Mouse (Mus musculus) midbrain, embryonic 10.5 days (tissue): Measurements from ENCODE around the gene Ppil4. TPM values are rescaled to one million over a fixed set of nuclear protein-coding genes. Genes with fewer than 3 reads are reported as not detected.

Source experiments
- DNase-seq: peaks from one replicate; pipeline ENCODE4 v3.0.0-alpha.2; 2017; ENCODE audit warnings: low spot score
- H3K27ac ChIP-seq: fragments of 300-500 bp; sonication (generic); replicated peaks from 2 replicates; pipeline ENCODE4 v1.5.1; 2016; ENCODE audit warnings: mild to moderate bottlenecking
- H3K27me3 ChIP-seq: fragments of 300-500 bp; sonication (generic); 2 replicates; pipeline ENCODE4 v1.6.1; 2016; ENCODE audit warnings: low read depth, mild to moderate bottlenecking; ENCODE audit not compliant: poor library complexity, severe bottlenecking
- H3K36me3 ChIP-seq: fragments of 300-500 bp; sonication (generic); 2 replicates; pipeline ENCODE4 v1.6.1; 2016; ENCODE audit warnings: mild to moderate bottlenecking, moderate library complexity
- H3K4me1 ChIP-seq: fragments of 300-500 bp; sonication (generic); 2 replicates; pipeline ENCODE4 v1.6.1; 2016
- H3K4me3 ChIP-seq: fragments of 300-500 bp; sonication (generic); 2 replicates; pipeline ENCODE4 v1.5.1; 2016; ENCODE audit warnings: mild to moderate bottlenecking, moderate library complexity
- H3K9me3 ChIP-seq: fragments of 300-500 bp; sonication (generic); replicated peaks from 2 replicates; pipeline ENCODE4 v1.6.1; 2016; ENCODE audit warnings: mild to moderate bottlenecking
- WGBS: fragments of 180-500 bp; shearing (Covaris S2); methylation state at CpG from one replicate; pipeline ENCODE4 v1.1.7; 2016; 5-methylcytosine and 5-hydroxymethylcytosine counted together
- microRNA-seq: library from miRNA; unstranded; fragments of <30 nt; microRNA quantifications from one replicate; pipeline ENCODE4, GENCODE M21; 2017
- polyA plus RNA-seq: library from polyadenylated mRNA; unstranded; fragments of >200 nt; fragmentation: Nextera tagmentation; extraction: Ambion mirVana; gene quantifications from 2 replicates; pipeline ENCODE4 v1.2.1, GENCODE M21; 2016

Gene Ppil4
- polyA plus RNA-seq, 1 experiment from 2014 or later: 41.5 TPM

DNA sequence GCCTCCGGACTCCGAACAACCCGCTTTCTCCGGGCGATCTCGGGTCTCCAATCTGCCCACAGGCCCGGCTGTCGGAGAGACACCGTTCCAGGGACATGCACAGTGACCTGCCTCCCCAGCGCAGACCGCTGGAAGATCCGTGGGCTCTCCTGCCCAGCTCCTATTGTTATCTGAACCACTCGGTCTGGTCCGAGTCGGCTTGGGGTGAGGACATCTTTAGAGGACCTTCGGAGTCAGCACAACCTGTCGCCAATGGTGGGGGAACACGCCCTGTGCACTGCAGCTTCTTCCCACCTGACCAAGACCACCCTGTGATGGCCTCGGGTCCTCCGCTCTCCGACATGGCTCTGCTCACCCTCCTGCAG, 75.0 kb downstream of the Ppil4 start:
- Histone ChIP-seq H3K9me3 (no peaks in the 10 kb centered on the region; the same call in 1 of the 2 replicates), H3K27ac (peak overlapping the region; percentile 57), H3K36me3 (no peaks in the 10 kb centered on the region), H3K4me1 (peaks cover 10% of the 10 kb centered on the region), H3K4me3 (peak overlapping the region; percentile 57), H3K27me3 (peaks cover 36% of the 10 kb centered on the region)
- 21% methylated on average over 21 of the region's 21 CpGs for WGBS
- DNase-seq: no peak

DNA sequence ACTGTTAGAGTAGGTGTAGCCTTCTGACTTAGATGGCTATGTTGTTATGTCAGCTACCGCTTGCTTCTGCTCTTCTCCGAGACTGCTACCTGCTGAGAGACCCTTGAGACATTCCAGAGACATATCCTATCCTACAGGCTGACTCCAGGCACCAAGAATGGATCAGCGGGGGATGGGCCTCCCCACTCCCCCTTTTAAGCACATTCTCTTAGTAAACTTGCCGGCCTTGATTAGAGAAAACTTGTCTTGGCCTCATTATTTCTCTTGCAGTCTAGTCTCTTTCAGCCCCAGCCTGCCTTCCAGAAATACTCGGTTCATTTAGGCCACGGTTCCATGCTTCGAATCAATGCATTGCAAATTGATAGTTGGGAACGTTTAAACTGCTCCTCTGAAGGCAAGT, 77.1 kb downstream of the Ppil4 start:
- no peak for DNase-seq
- no peak overlapping the region for H3K27ac ChIP-seq
- H3K36me3 ChIP-seq: no peaks in the 10 kb centered on the region
- peaks cover 10% of the 10 kb centered on the region for H3K4me1 ChIP-seq
- no peak overlapping the region for H3K4me3 ChIP-seq
- peaks cover 36% of the 10 kb centered on the region for H3K27me3 ChIP-seq
- WGBS: 64% methylated on average over 8 of the region's 8 CpGs
- H3K9me3 ChIP-seq: no peaks in the 10 kb centered on the region; the same call in 1 of the 2 replicates

- Histone ChIP-seq H3K36me3 (no peaks in the 10 kb centered on the region), H3K27ac (no peak overlapping the region), H3K4me3 (no peak overlapping the region), H3K27me3 (peaks cover 36% of the 10 kb centered on the region), H3K4me1 (peaks cover 10% of the 10 kb centered on the region), H3K9me3 (no peaks in the 10 kb centered on the region; the same call in 1 of the 2 replicates)
- peak; percentile 38 for DNase-seq
- WGBS: 76% methylated on average over 11 of the region's 11 CpGs
Measured at GRCm38 (mm10) chr10:7870571-7871315, 78.1 kb downstream of the Ppil4 start.

DNA sequence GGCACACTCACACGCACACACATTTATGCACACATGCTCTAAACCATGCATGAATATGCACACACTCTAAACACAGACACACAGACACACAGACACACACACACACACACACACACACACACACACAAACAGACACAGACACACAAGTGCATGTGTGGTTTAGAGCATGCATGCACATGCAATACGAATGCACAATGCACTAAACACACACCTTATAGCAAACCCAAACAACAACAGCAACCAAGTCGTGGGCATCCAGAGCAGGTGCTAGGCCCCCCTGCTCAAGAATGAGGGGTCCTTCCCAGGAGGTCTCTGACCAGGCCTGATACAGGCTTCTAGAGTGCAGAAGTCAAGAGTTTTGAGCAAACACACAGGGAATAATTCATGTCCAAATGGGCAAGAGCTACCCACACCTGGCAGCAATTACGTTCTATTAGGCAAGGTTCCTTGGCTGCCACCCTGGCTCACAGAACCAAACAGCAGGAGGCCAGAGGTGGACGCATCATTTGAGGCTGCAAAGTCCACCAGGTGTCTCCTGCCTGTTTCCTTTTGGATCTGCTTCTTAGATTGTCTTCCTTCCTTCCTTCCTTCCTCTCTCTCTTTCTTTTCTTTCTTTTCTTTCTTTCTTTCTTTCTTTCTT, 78.8 kb downstream of the Ppil4 start:
- Histone ChIP-seq H3K27ac (no peak overlapping the region), H3K27me3 (peaks cover 31% of the 10 kb centered on the region), H3K9me3 (no peaks in the 10 kb centered on the region; the same call in 1 of the 2 replicates), H3K4me1 (peaks cover 10% of the 10 kb centered on the region), H3K4me3 (no peak overlapping the region), H3K36me3 (no peaks in the 10 kb centered on the region)
- DNase-seq: no peak
- WGBS: 92% methylated on average over 5 of the region's 5 CpGs

Small RNA genes within 50 kb of the gene (microRNA-seq; reads per million reads assigned to microRNA genes)
- 4.5 reads per million, percentile 9 among the genes with 10 or more reads in this experiment for gene Mir5104

Other genes starting within 250 kb of the Ppil4 start
- 6.9 and 8.8 TPM in 2 replicates for gene Lrp11, start 203.1 kb upstream of the Ppil4 start, polyA plus RNA-seq
- gene Nup43, start 125.4 kb upstream of the Ppil4 start, polyA plus RNA-seq: 74.9 and 90.2 TPM in 2 replicates
- 137 and 144 TPM in 2 replicates for gene Pcmt1, start 111.8 kb upstream of the Ppil4 start, polyA plus RNA-seq
- gene Lats1, start 111.7 kb upstream of the Ppil4 start, polyA plus RNA-seq: 8.4 and 10.5 TPM in 2 replicates
- gene Katna1, start 66.9 kb upstream of the Ppil4 start, polyA plus RNA-seq: 66.9 and 68.4 TPM in 2 replicates
- gene Ginm1, start 67 bp upstream of the Ppil4 start, polyA plus RNA-seq: 54.0 and 54.6 TPM in 2 replicates
- gene Zc3h12d, start 39.6 kb downstream of the Ppil4 start, polyA plus RNA-seq: 0.02 TPM in 1 of 2 replicates, not detected in the other
- 14.1 and 15.0 TPM in 2 replicates for gene Tab2, start 163.3 kb downstream of the Ppil4 start, polyA plus RNA-seq